Comparison of ENCODE assay signal across 8 mouse cellular contexts in the genomic region with DNA sequence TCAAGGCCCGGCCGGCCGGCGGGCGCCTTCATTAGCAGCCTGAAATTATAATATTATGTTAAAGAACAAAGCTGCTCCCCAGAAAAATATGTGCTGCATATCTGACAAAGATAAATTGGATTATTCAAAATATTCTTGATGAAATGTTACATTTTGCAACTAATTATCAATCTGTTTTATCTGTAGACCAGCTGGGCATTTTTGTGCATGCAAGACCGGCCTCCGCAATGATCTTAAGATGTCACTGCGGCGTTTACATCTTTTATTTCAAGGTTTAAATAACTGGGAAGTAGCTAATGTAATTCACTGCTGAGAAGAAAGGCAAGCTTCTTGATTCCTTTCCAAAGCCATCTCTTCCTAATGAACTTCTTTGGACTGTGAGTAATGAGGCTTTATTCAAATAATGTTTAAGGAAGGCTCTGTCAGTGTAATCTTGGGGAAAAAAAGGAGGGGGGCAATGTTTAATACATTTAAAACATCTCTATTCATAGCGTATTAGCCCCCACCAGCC.
DNase-seq lines count a peak whose midpoint lies in the region; ATAC-seq lines count a peak whose summit lies in the region.

No protein-coding gene starts in this region.

- H3K9ac ChIP-seq in kidney, embryonic 15.5 days = no peak overlapping the region; the same call in 1 of the 2 replicates
- H3K9ac ChIP-seq in embryonic facial prominence, embryonic 12.5 days = peak overlapping the region; percentile 8; the same call in 1 of the 2 replicates
- H3K9ac ChIP-seq in hindbrain, embryonic 15.5 days = peak overlapping the region; percentile 39; the same call in 1 of the 2 replicates
- H3K9ac ChIP-seq in midbrain, embryonic 15.5 days = peak overlapping the region; percentile 18; the same call in 1 of the 2 replicates

- H3K27ac ChIP-seq in kidney, embryonic 15.5 days = no peak overlapping the region
- H3K27ac ChIP-seq in embryonic facial prominence, embryonic 12.5 days = no peak overlapping the region
- H3K27ac ChIP-seq in hindbrain, embryonic 15.5 days (replicated peaks) = no peak overlapping the region
- peak overlapping the region; percentile 47 for H3K27ac ChIP-seq in midbrain, embryonic 15.5 days

- H3K4me1 ChIP-seq in kidney, embryonic 15.5 days = peaks cover 16% of the 10 kb centered on the region
- H3K4me1 ChIP-seq in embryonic facial prominence, embryonic 12.5 days = peaks cover 18% of the 10 kb centered on the region; the same call in 1 of the 2 replicates
- H3K4me1 ChIP-seq in hindbrain, embryonic 15.5 days (replicated peaks) = peaks cover 18% of the 10 kb centered on the region
- peaks cover 15% of the 10 kb centered on the region for H3K4me1 ChIP-seq in midbrain, embryonic 15.5 days

- H3K4me3 ChIP-seq in kidney, embryonic 15.5 days (replicated peaks) = peak overlapping the region; percentile 31
- peak overlapping the region; percentile 12; the same call in 1 of the 2 replicates for H3K4me3 ChIP-seq in embryonic facial prominence, embryonic 12.5 days
- peak overlapping the region; percentile 34 for H3K4me3 ChIP-seq in hindbrain, embryonic 15.5 days
- peak overlapping the region; percentile 26 for H3K4me3 ChIP-seq in midbrain, embryonic 15.5 days

- H3K27me3 ChIP-seq in kidney, embryonic 15.5 days = peaks cover 25% of the 10 kb centered on the region
- peaks cover 15% of the 10 kb centered on the region; the same call in 1 of the 2 replicates for H3K27me3 ChIP-seq in embryonic facial prominence, embryonic 12.5 days
- no peaks in the 10 kb centered on the region for H3K27me3 ChIP-seq in hindbrain, embryonic 15.5 days
- H3K27me3 ChIP-seq in midbrain, embryonic 15.5 days (replicated peaks) = peaks cover 2% of the 10 kb centered on the region; the same call in 1 of the 2 replicates

- no peak for DNase-seq in kidney, postnatal 10 days
- DNase-seq in adrenal gland, adult 18-20 months (ENCODE audit: low spot score in 2 of 2) = no peak
- DNase-seq in embryo, embryonic 10.5 days (ENCODE audit: low spot score) = no peak
- no peak for DNase-seq in cerebellum, adult 11-12 months

- 26% methylated on average over 10 of the region's 10 CpGs for WGBS in kidney, embryonic 15.5 days
- 23% methylated on average over 10 of the region's 10 CpGs for WGBS in embryonic facial prominence, embryonic 12.5 days
- WGBS in hindbrain, embryonic 15.5 days = 9% methylated on average over 10 of the region's 10 CpGs
- WGBS in midbrain, embryonic 15.5 days = 5% methylated on average over 10 of the region's 10 CpGs

- ATAC-seq in kidney, embryonic 15.5 days (replicated peaks; ENCODE audit: low FRiP score) = no peak
- ATAC-seq in embryonic facial prominence, embryonic 12.5 days (ENCODE audit: insufficient number of reproducible peaks, insufficient read depth, low FRiP score, low TSS enrichment) = no peak
- ATAC-seq in hindbrain, embryonic 15.5 days (ENCODE audit: low FRiP score, low read depth) = no peak
- no peak for ATAC-seq in midbrain, embryonic 15.5 days (replicated peaks)

- H3K9me3 ChIP-seq in kidney, embryonic 15.5 days (replicated peaks) = no peaks in the 10 kb centered on the region
- no peaks in the 10 kb centered on the region for H3K9me3 ChIP-seq in embryonic facial prominence, embryonic 12.5 days
- H3K9me3 ChIP-seq in hindbrain, embryonic 15.5 days = no peaks in the 10 kb centered on the region
- H3K9me3 ChIP-seq in midbrain, embryonic 15.5 days = no peaks in the 10 kb centered on the region

- H3K4me2 ChIP-seq in kidney, embryonic 15.5 days = peak overlapping the region; percentile 66
- H3K4me2 ChIP-seq in embryonic facial prominence, embryonic 12.5 days (replicated peaks) = peak overlapping the region; percentile 53
- peak overlapping the region; percentile 67 for H3K4me2 ChIP-seq in hindbrain, embryonic 15.5 days
- H3K4me2 ChIP-seq in midbrain, embryonic 15.5 days = peak overlapping the region; percentile 55

- H3K36me3 ChIP-seq in kidney, embryonic 15.5 days = no peaks in the 10 kb centered on the region
- H3K36me3 ChIP-seq in embryonic facial prominence, embryonic 12.5 days = no peaks in the 10 kb centered on the region
- H3K36me3 ChIP-seq in hindbrain, embryonic 15.5 days = no peaks in the 10 kb centered on the region
- H3K36me3 ChIP-seq in midbrain, embryonic 15.5 days (replicated peaks) = no peaks in the 10 kb centered on the region
